Mouse (Mus musculus): ENCODE results near the gene Btbd35f9.
"Not testable (repeated sequence)": the region's sequence is repeated elsewhere in the genome, so short reads cannot be mapped to it uniquely, and the experiment has no call there.

Gene Btbd35f9

DNA sequence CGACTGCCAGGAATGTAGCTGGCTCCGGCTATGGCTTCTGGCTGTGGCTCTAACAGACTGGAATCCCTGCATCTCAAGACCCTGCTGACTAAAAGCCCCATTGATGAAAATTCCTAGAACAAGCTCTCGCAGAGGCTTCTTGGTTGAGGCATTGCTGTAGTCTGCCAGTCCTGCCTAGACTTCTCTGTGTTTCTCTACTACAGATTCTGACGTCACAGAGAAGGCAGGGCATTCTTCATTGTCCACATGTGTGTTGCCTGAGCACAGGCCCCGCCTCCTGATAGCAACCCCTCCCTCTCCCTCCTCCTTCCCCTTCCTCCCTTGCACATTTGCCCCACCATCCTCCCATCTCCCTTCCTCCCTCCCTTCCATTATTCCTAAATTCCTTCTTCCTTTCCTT is at the start of gene Btbd35f9:
TSS of gene Btbd35f9 (minus strand) at position 101 of the 400 bp plus-strand sequence.
- not testable (repeated sequence) for DNase-seq

Data from layer of hippocampus, adult 9-11 months (tissue).